Mouse (Mus musculus) limb, embryonic 11.5 days (tissue): ENCODE measurements at regions not wholly inside any gene's neighbourhood (a gene's known extent, or its start where the extent isn't known, plus 50 kb on each side); places are given as distances from the start of the nearest gene placed in this dataset.
"Not testable (repeated sequence)": the region's sequence is repeated elsewhere in the genome, so short reads cannot be mapped to it uniquely, and the experiment has no call there.

Source experiments
- ATAC-seq: fragments of 200-750 bp; cut with Nextera tagmentation; 2 replicates; pipeline ENCODE4 v1.8.0; 2017; ENCODE audit warnings: low read depth; ENCODE audit not compliant: insufficient number of reproducible peaks, low FRiP score, low TSS enrichment
- DNase-seq: peaks from one replicate; pipeline ENCODE4 v3.0.0-alpha.2; 2015; ENCODE audit warnings: low spot score
- H3K27ac ChIP-seq: fragments of 300-500 bp; sonication (generic); replicated peaks from 2 replicates; pipeline ENCODE4 v1.5.1; 2014; ENCODE audit warnings: low read depth, mild to moderate bottlenecking, low read length
- H3K27me3 ChIP-seq: fragments of 300-500 bp; sonication (generic); 2 replicates; pipeline ENCODE4 v1.6.1; 2014; ENCODE audit warnings: mild to moderate bottlenecking, low read length, mixed read lengths; ENCODE audit not compliant: control insufficient read depth, insufficient read depth
- H3K36me3 ChIP-seq: fragments of 300-500 bp; sonication (generic); 2 replicates; pipeline ENCODE4 v1.6.1; 2014; ENCODE audit warnings: mild to moderate bottlenecking, low read length, moderate library complexity, mixed read lengths; ENCODE audit not compliant: control insufficient read depth, insufficient read depth
- H3K4me1 ChIP-seq: fragments of 300-500 bp; sonication (generic); 2 replicates; pipeline ENCODE4 v1.6.1; 2014; ENCODE audit warnings: low read length, mixed read lengths; ENCODE audit not compliant: control insufficient read depth, insufficient read depth
- H3K4me2 ChIP-seq: fragments of 300-500 bp; sonication (generic); 2 replicates; pipeline ENCODE4 v1.6.1; 2014; ENCODE audit warnings: low read depth, mild to moderate bottlenecking, moderate library complexity; ENCODE audit not compliant: severe bottlenecking
- H3K4me3 ChIP-seq: fragments of 300-500 bp; sonication (generic); 2 replicates; pipeline ENCODE4 v1.5.1; 2014; ENCODE audit warnings: low read depth, low read length
- H3K9ac ChIP-seq: fragments of 300-500 bp; sonication (generic); 2 replicates; pipeline ENCODE4 v1.6.1; 2014; ENCODE audit warnings: mild to moderate bottlenecking, low read length
- H3K9me3 ChIP-seq: fragments of 300-500 bp; sonication (generic); 2 replicates; pipeline ENCODE4 v1.6.1; 2016; ENCODE audit warnings: low read length; ENCODE audit not compliant: control insufficient read depth
- WGBS: fragments of 180-500 bp; shearing (Covaris S2); extraction: QIAGEN DNeasy Blood & Tissue Kit; methylation state at CpG from one replicate; pipeline ENCODE4 v1.1.7; 2014; 5-methylcytosine and 5-hydroxymethylcytosine counted together

DNA sequence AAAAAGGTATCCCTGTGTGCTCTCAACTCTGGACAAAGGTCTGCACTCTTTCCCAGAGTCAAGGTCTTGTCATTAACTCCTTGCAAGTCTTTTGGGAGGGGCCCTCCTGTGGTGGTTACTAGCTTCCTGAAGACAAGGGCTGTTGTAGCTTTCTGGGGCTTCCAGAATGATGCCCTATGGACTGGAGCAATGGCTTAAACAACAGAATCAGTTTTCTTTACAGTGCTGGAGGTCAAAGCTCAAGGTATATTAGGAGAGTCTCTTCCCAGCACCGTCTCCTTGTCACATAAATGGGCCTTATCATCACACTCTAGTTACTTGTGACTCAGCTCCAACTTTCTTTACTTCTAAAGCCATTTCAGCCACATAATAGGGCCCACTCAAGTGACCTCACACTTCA is 360.6 kb upstream of the Klhl29 start:
- DNase-seq: no peak
- H3K9ac ChIP-seq: no peak overlapping the region
- H3K4me2 ChIP-seq: no peak overlapping the region
- 42% methylated on average over 1 of the region's 1 CpGs for WGBS
- no peaks in the 10 kb centered on the region for H3K4me1 ChIP-seq
- no peaks in the 10 kb centered on the region for H3K27me3 ChIP-seq
- H3K27ac ChIP-seq: no peak overlapping the region
- H3K9me3 ChIP-seq: no peaks in the 10 kb centered on the region
- H3K4me3 ChIP-seq: no peak overlapping the region
- no peaks in the 10 kb centered on the region for H3K36me3 ChIP-seq
- no peak for ATAC-seq

- Histone ChIP-seq H3K9me3 (no peaks in the 10 kb centered on the region), H3K4me3 (no peak overlapping the region), H3K9ac (no peak overlapping the region), H3K27ac (no peak overlapping the region), H3K27me3 (no peaks in the 10 kb centered on the region), H3K4me2 (no peak overlapping the region), H3K4me1 (no peaks in the 10 kb centered on the region), H3K36me3 (no peaks in the 10 kb centered on the region)
- 89% methylated on average over 3 of the region's 3 CpGs for WGBS
- no peak for DNase-seq
- no peak for ATAC-seq
Observed at GRCm38 (mm10) chr12:5734902-5735301, 359.4 kb upstream of the Klhl29 start.

DNA sequence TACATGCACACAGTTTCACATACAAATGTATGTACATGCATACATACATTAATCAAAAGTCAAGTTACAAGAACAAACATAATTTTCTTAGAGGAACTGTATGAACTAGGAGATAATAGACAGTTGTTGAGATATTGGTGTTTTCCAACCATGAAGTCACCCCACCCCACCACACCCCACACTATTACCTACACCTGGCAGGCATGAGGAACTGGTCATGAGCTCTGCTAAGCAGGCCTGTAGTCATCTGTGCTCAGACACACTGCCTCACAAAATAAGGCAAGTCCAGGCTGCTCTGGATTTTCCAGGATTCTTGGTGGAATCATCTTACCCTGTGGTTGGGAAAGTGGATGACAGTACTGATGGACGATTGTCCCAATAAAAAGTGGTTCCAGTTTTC is 347.6 kb upstream of the Klhl29 start:
- ATAC-seq (no peak), DNase-seq (no peak)
- H3K27ac ChIP-seq: no peak overlapping the region
- H3K36me3 ChIP-seq: no peaks in the 10 kb centered on the region
- H3K9ac ChIP-seq: no peak overlapping the region
- no peak overlapping the region for H3K4me3 ChIP-seq
- H3K9me3 ChIP-seq: no peaks in the 10 kb centered on the region
- no peaks in the 10 kb centered on the region for H3K27me3 ChIP-seq
- H3K4me1 ChIP-seq: no peaks in the 10 kb centered on the region
- 79% methylated on average over 1 of the region's 1 CpGs for WGBS
- no peak overlapping the region for H3K4me2 ChIP-seq

- not testable (repeated sequence) for H3K9me3 ChIP-seq, ATAC-seq, H3K4me1 ChIP-seq, H3K4me3 ChIP-seq, H3K36me3 ChIP-seq, H3K27ac ChIP-seq, H3K4me2 ChIP-seq, H3K9ac ChIP-seq, H3K27me3 ChIP-seq
- peak; percentile 80 for DNase-seq
Observed at GRCm38 (mm10) chr12:5717527-5717926, 342.0 kb upstream of the Klhl29 start.

DNA sequence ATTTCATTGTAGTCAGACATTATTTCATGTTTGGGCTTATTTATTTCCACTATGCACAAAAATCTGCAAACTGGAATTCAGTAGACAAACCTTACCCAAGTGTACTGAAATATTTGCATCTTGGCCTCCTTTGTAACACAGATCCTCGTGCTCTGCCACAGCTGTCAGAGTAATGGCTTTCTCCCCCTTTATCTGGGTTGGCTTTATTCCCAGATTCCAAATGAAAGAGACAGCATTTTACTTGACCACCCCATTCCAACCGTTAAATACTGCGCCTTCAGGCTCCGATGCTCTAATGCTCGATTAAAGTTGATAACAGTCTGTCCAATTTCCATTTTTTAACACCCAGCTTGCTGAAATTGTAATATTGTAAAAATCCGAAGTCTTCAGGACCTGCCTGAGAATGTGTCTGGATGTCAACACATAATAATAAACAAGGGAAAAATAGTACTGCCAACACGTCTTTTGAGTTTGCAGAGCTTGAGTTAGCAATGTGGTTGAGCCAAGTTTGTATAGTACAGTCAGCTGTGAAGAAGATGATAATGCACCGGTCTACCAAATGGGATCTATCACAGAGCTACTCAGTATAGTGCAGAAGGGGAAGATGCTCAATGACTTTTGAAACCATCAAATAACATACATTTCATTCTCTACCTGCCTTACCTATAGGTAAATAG is 323.4 kb upstream of the Klhl29 start:
- no peak for ATAC-seq
- DNase-seq: no peak
- H3K4me3 ChIP-seq: no peak overlapping the region
- no peaks in the 10 kb centered on the region for H3K27me3 ChIP-seq
- no peak overlapping the region for H3K9ac ChIP-seq
- WGBS: 88% methylated on average over 8 of the region's 8 CpGs
- H3K4me2 ChIP-seq: no peak overlapping the region
- H3K9me3 ChIP-seq: no peaks in the 10 kb centered on the region
- H3K36me3 ChIP-seq: no peaks in the 10 kb centered on the region
- H3K27ac ChIP-seq: no peak overlapping the region
- no peaks in the 10 kb centered on the region for H3K4me1 ChIP-seq

GRCm38 (mm10) chr12:5682182-5682581 is 306.7 kb upstream of the Klhl29 start:
- ATAC-seq (no peak), DNase-seq (no peak)
- no peaks in the 10 kb centered on the region for H3K9me3 ChIP-seq
- WGBS: 91% methylated on average over 5 of the region's 5 CpGs
- H3K4me3 ChIP-seq: no peak overlapping the region
- no peak overlapping the region for H3K27ac ChIP-seq
- H3K4me2 ChIP-seq: no peak overlapping the region
- no peaks in the 10 kb centered on the region for H3K27me3 ChIP-seq
- H3K36me3 ChIP-seq: no peaks in the 10 kb centered on the region
- H3K9ac ChIP-seq: no peak overlapping the region
- no peaks in the 10 kb centered on the region for H3K4me1 ChIP-seq

GRCm38 (mm10) chr12:5678126-5678525 is 302.6 kb upstream of the Klhl29 start:
- not testable (repeated sequence) for H3K4me2 ChIP-seq, H3K4me1 ChIP-seq, H3K27ac ChIP-seq, DNase-seq, ATAC-seq, H3K9me3 ChIP-seq, H3K36me3 ChIP-seq, H3K27me3 ChIP-seq, H3K4me3 ChIP-seq, H3K9ac ChIP-seq
- 94% methylated on average over 8 of the region's 8 CpGs for WGBS

DNA sequence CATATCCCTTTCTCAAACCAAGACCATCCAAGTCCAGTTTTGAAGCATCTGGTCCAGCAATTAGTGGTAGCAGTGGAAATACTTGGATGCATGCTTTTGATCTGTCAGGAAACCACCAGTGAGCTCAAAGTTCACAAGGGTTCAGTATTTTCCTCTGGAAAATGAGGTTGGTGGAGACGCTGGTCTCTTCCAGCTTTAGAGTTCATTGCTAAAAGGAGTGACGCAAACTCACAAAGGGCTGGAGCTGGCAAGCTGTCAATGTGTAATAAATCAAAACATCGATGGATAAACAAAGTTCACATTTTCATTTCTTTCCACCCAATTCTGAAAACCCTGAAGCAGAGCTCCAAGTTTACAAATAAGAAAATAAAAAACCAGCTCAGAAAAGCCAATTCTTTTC is 293.0 kb upstream of the Klhl29 start:
- no peak overlapping the region for H3K4me2 ChIP-seq
- no peaks in the 10 kb centered on the region for H3K36me3 ChIP-seq
- H3K27me3 ChIP-seq: no peaks in the 10 kb centered on the region
- no peaks in the 10 kb centered on the region for H3K9me3 ChIP-seq
- no peak overlapping the region for H3K9ac ChIP-seq
- H3K4me3 ChIP-seq: no peak overlapping the region
- DNase-seq (no peak), ATAC-seq (no peak)
- 47% methylated on average over 3 of the region's 3 CpGs for WGBS
- H3K27ac ChIP-seq: no peak overlapping the region
- no peaks in the 10 kb centered on the region for H3K4me1 ChIP-seq

DNA sequence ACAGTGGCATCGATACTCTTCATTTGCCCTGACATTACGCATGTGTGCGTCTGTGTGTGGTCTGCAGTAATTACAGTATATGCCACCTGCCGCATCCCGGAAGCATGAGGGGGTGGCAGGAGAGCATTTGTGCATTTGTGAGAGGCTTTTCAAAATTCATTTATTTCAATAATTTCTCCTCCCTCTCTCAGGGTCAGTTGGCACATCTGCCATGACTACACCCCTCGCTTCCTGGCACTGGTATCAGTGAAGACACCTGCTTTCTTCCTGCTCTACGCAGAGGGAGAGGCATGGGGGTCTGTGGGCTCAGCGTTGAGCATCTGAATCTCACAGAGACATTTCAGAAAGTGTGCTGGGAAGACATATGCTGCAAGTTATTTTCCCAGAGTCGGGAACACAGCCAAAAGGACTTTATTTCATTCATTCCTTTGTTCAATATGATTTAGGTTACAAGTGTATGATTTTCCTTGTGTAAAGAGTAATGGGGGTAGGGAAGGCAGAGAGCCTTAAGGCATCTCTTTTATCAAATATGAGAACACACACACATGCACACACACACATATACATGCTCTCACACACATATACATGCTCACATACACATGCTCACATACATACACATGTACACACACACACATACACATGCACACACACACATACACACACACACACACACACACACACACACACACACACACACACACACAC is 262.2 kb upstream of the Klhl29 start:
- H3K4me2 ChIP-seq: no peak overlapping the region
- no peaks in the 10 kb centered on the region for H3K36me3 ChIP-seq
- ATAC-seq: no peak
- no peaks in the 10 kb centered on the region for H3K4me1 ChIP-seq
- no peaks in the 10 kb centered on the region for H3K9me3 ChIP-seq
- no peak overlapping the region for H3K27ac ChIP-seq
- DNase-seq: no peak
- H3K4me3 ChIP-seq: no peak overlapping the region
- no peak overlapping the region for H3K9ac ChIP-seq
- WGBS: 94% methylated on average over 9 of the region's 9 CpGs
- no peaks in the 10 kb centered on the region for H3K27me3 ChIP-seq
